Mouse (Mus musculus): ENCODE results near the gene Wdr81.

Gene Wdr81

GRCm38 (mm10) chr11:75443711-75444110 is 10.8 kb downstream of the Wdr81 start:
- in situ Hi-C loops (cut with MboI; ENCODE audit: low pct_unique_long_range_greater_than_20kb in 1 of 2, low sequenced_read_pairs in 2 of 2, unreplicated experiment in 1 of 2): no loop called here

GRCm38 (mm10) chr11:75441601-75442000 is 12.9 kb downstream of the Wdr81 start:
- in situ Hi-C loops (cut with MboI; ENCODE audit: low pct_unique_long_range_greater_than_20kb in 1 of 2, low sequenced_read_pairs in 2 of 2, unreplicated experiment in 1 of 2): no loop called here

GRCm38 (mm10) chr11:75441034-75441433 is 13.5 kb downstream of the Wdr81 start:
- in situ Hi-C loops (cut with MboI; ENCODE audit: low pct_unique_long_range_greater_than_20kb in 1 of 2, low sequenced_read_pairs in 2 of 2, unreplicated experiment in 1 of 2): no loop called here

- in situ Hi-C loops (cut with MboI; ENCODE audit: low pct_unique_long_range_greater_than_20kb in 1 of 2, low sequenced_read_pairs in 2 of 2, unreplicated experiment in 1 of 2): no loop called here
Observed at GRCm38 (mm10) chr11:75439951-75440350, 14.6 kb downstream of the Wdr81 start.

GRCm38 (mm10) chr11:75439363-75439762 is 15.2 kb downstream of the Wdr81 start, which contains the start of gene Serpinf2:
Gene Serpinf2, minus strand, starts transcription at chr11:75439591.
- in situ Hi-C loops (cut with MboI; ENCODE audit: low pct_unique_long_range_greater_than_20kb in 1 of 2, low sequenced_read_pairs in 2 of 2, unreplicated experiment in 1 of 2): no loop called here

- in situ Hi-C loops (cut with MboI; ENCODE audit: low pct_unique_long_range_greater_than_20kb in 1 of 2, low sequenced_read_pairs in 2 of 2, unreplicated experiment in 1 of 2): no loop called here
Observed at GRCm38 (mm10) chr11:75438804-75439203, 15.7 kb downstream of the Wdr81 start.

GRCm38 (mm10) chr11:75438194-75438593 is 16.3 kb downstream of the Wdr81 start:
- in situ Hi-C loops (cut with MboI; ENCODE audit: low pct_unique_long_range_greater_than_20kb in 1 of 2, low sequenced_read_pairs in 2 of 2, unreplicated experiment in 1 of 2): no loop called here

- in situ Hi-C loops (cut with MboI; ENCODE audit: low pct_unique_long_range_greater_than_20kb in 1 of 2, low sequenced_read_pairs in 2 of 2, unreplicated experiment in 1 of 2): no loop called here
Observed at GRCm38 (mm10) chr11:75434138-75434537, 20.4 kb downstream of the Wdr81 start.

GRCm38 (mm10) chr11:75431307-75431706 is 23.2 kb downstream of the Wdr81 start:
- in situ Hi-C loops (cut with MboI; ENCODE audit: low pct_unique_long_range_greater_than_20kb in 1 of 2, low sequenced_read_pairs in 2 of 2, unreplicated experiment in 1 of 2): no loop called here

- in situ Hi-C loops (cut with MboI; ENCODE audit: low pct_unique_long_range_greater_than_20kb in 1 of 2, low sequenced_read_pairs in 2 of 2, unreplicated experiment in 1 of 2): no loop called here
Observed at GRCm38 (mm10) chr11:75429019-75429705, 25.4 kb downstream of the Wdr81 start.

- in situ Hi-C loops (cut with MboI; ENCODE audit: low pct_unique_long_range_greater_than_20kb in 1 of 2, low sequenced_read_pairs in 2 of 2, unreplicated experiment in 1 of 2): loop anchor here in 1 of 2 experiments (25.0 kb wide), 1 partner anchor 237 kb away; the partner anchor contains the start of genes Dph1, Ovca2 and Rtn4rl1
Observed at GRCm38 (mm10) chr11:75424459-75424858, 30.1 kb downstream of the Wdr81 start.

GRCm38 (mm10) chr11:75424033-75424432 is 30.5 kb downstream of the Wdr81 start:
- in situ Hi-C loops (cut with MboI; ENCODE audit: low pct_unique_long_range_greater_than_20kb in 1 of 2, low sequenced_read_pairs in 2 of 2, unreplicated experiment in 1 of 2): loop anchor here in 1 of 2 experiments (25.0 kb wide), 1 partner anchor 237 kb away; the partner anchor contains the start of genes Dph1, Ovca2 and Rtn4rl1

GRCm38 (mm10) chr11:75423091-75423490 is 31.4 kb downstream of the Wdr81 start:
- in situ Hi-C loops (cut with MboI; ENCODE audit: low pct_unique_long_range_greater_than_20kb in 1 of 2, low sequenced_read_pairs in 2 of 2, unreplicated experiment in 1 of 2): loop anchor here in 1 of 2 experiments (25.0 kb wide), 1 partner anchor 236 kb away; the partner anchor contains the start of genes Dph1, Ovca2 and Rtn4rl1

- in situ Hi-C loops (cut with MboI; ENCODE audit: low pct_unique_long_range_greater_than_20kb in 1 of 2, low sequenced_read_pairs in 2 of 2, unreplicated experiment in 1 of 2): loop anchor here in 1 of 2 experiments (25.0 kb wide), 1 partner anchor 235 kb away; the partner anchor contains the start of genes Dph1, Ovca2 and Rtn4rl1
Observed at GRCm38 (mm10) chr11:75422013-75422792, 32.3 kb downstream of the Wdr81 start, which contains the start of gene Serpinf1. Gene Serpinf1, minus strand, starts transcription at chr11:75422701.

GRCm38 (mm10) chr11:75421375-75422012 is 33.0 kb downstream of the Wdr81 start:
- in situ Hi-C loops (cut with MboI; ENCODE audit: low pct_unique_long_range_greater_than_20kb in 1 of 2, low sequenced_read_pairs in 2 of 2, unreplicated experiment in 1 of 2): loop anchor here in 1 of 2 experiments (25.0 kb wide), 1 partner anchor 234 kb away; the partner anchor contains the start of genes Dph1, Ovca2 and Rtn4rl1

- in situ Hi-C loops (cut with MboI; ENCODE audit: low pct_unique_long_range_greater_than_20kb in 1 of 2, low sequenced_read_pairs in 2 of 2, unreplicated experiment in 1 of 2): loop anchor here in 1 of 2 experiments (25.0 kb wide), 1 partner anchor 234 kb away; the partner anchor contains the start of genes Dph1, Ovca2 and Rtn4rl1
Observed at GRCm38 (mm10) chr11:75420810-75421374, 33.6 kb downstream of the Wdr81 start.

GRCm38 (mm10) chr11:75420037-75420436 is 34.5 kb downstream of the Wdr81 start:
- in situ Hi-C loops (cut with MboI; ENCODE audit: low pct_unique_long_range_greater_than_20kb in 1 of 2, low sequenced_read_pairs in 2 of 2, unreplicated experiment in 1 of 2): loop anchor here in 1 of 2 experiments (25.0 kb wide), 1 partner anchor 233 kb away; the partner anchor contains the start of genes Dph1, Ovca2 and Rtn4rl1

GRCm38 (mm10) chr11:75415994-75416393 is 38.5 kb downstream of the Wdr81 start:
- in situ Hi-C loops (cut with MboI; ENCODE audit: low pct_unique_long_range_greater_than_20kb in 1 of 2, low sequenced_read_pairs in 2 of 2, unreplicated experiment in 1 of 2): loop anchor here in 1 of 2 experiments (25.0 kb wide), 1 partner anchor 229 kb away; the partner anchor contains the start of genes Dph1, Ovca2 and Rtn4rl1

Measured in mouse embryonic stem cell (cell line).